In the genomic region with DNA sequence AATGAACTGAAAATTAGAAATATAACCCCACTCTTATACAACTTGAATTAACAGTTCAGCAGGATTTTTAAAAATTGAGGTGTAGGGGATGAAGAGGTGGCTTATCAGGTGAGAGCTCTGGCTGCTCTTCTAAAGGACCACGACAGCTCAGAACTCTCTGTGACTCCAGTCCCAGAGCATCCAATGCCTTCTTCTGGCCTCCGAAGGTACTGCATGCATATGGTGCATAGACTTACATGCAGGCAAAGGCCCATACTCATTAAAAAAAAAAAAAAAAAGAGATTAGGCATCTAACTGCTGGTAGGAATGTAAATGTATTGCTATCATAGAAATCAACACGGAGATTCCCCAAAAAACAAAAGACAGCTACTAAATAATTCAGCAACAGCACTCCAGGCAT, we compare ENCODE assay signal across 8 mouse cellular contexts.
A peak's percentile ranks its signal among the peaks of the same experiment; 100 is the strongest.
DNase-seq lines count a peak whose midpoint lies in the region; ATAC-seq and TF ChIP-seq lines count a peak whose summit lies in the region.

No protein-coding gene starts in this region.

- no peak overlapping the region for H3K27ac ChIP-seq in cerebellum, adult 2 months (ENCODE audit: insufficient read depth, low read length)
- H3K27ac ChIP-seq in limb, embryonic 11.5 days (replicated peaks; ENCODE audit: low read depth, low read length), result no peak overlapping the region
- H3K27ac ChIP-seq in limb, embryonic 10.5 days, result no peak overlapping the region

- no peak overlapping the region for H3K4me3 ChIP-seq in cerebellum, adult 2 months (replicated peaks; ENCODE audit: insufficient read depth, low read depth, low read length)
- no peak overlapping the region for H3K4me3 ChIP-seq in limb, embryonic 11.5 days (ENCODE audit: low read depth, low read length)
- no peak overlapping the region for H3K4me3 ChIP-seq in limb, embryonic 10.5 days

- no peaks in the 10 kb centered on the region for H3K27me3 ChIP-seq in cerebellum, adult 2 months (ENCODE audit: control insufficient read depth, insufficient read depth, low read length)
- no peaks in the 10 kb centered on the region for H3K27me3 ChIP-seq in limb, embryonic 11.5 days (ENCODE audit: control insufficient read depth, insufficient read depth, low read length)
- no peaks in the 10 kb centered on the region for H3K27me3 ChIP-seq in limb, embryonic 10.5 days (ENCODE audit: low read depth, poor library complexity, severe bottlenecking)

- no peak for DNase-seq in cerebellum, adult 2 months
- no peak for DNase-seq in cerebellum, adult 11 months
- peak; percentile 34 for DNase-seq in limb, embryonic 11.5 days (ENCODE audit: low spot score)
- no peak for DNase-seq in limb, embryonic 10.5 days (ENCODE audit: low spot score)
- DNase-seq in embryo, embryonic 9.5 days (ENCODE audit: extremely low spot score), result peak; percentile 13
- peak; percentile 51 to 52 for DNase-seq in spleen, postnatal 36 days (ENCODE audit: low spot score in 2 of 2)
- DNase-seq in left cerebral cortex, postnatal 36 days (ENCODE audit: low spot score in 2 of 2), result no peak
- no peak for DNase-seq in right cerebral cortex, adult 2 months (ENCODE audit: low spot score in 2 of 2)

- intact Hi-C loops in left cerebral cortex, postnatal 36 days (cut with DNase I), result no loop called here

- peaks cover 11% of the 10 kb centered on the region for H3K4me1 ChIP-seq in cerebellum, adult 2 months (ENCODE audit: control insufficient read depth, insufficient read depth, low read length)
- no peaks in the 10 kb centered on the region for H3K4me1 ChIP-seq in limb, embryonic 11.5 days (ENCODE audit: control insufficient read depth, insufficient read depth, low read length)
- H3K4me1 ChIP-seq in limb, embryonic 10.5 days, result 0 out of 2 replicates have a peak, but pooled peaks cover 2% of the 10 kb centered on the region

- H3K9me3 ChIP-seq in limb, embryonic 11.5 days (ENCODE audit: control insufficient read depth, low read length), result no peaks in the 10 kb centered on the region
- H3K9me3 ChIP-seq in limb, embryonic 10.5 days (replicated peaks), result no peaks in the 10 kb centered on the region

- ATAC-seq in limb, embryonic 11.5 days (ENCODE audit: insufficient number of reproducible peaks, low FRiP score, low TSS enrichment, low read depth), result no peak

- WGBS in cerebellum, adult 2 months, result 61% methylated on average over 3 of the region's 3 CpGs
- WGBS in limb, embryonic 11.5 days, result 50% methylated on average over 3 of the region's 3 CpGs
- 47% methylated on average over 3 of the region's 3 CpGs for WGBS in limb, embryonic 10.5 days

- no peak overlapping the region for H3K9ac ChIP-seq in limb, embryonic 11.5 days (ENCODE audit: low read length)

- TF ChIP-seq POLR2A in cerebellum, adult 2 months (IDR thresholded peaks at IDR 0.05; ENCODE audit: borderline replicate concordance, insufficient read depth, low read length), result no peak

- H3K4me2 ChIP-seq in limb, embryonic 11.5 days (ENCODE audit: low read depth, severe bottlenecking), result no peak overlapping the region

- H3K36me3 ChIP-seq in limb, embryonic 11.5 days (ENCODE audit: control insufficient read depth, insufficient read depth, low read length), result no peaks in the 10 kb centered on the region
- no peaks in the 10 kb centered on the region for H3K36me3 ChIP-seq in limb, embryonic 10.5 days

- 0 out of 2 replicates have a peak, but pooled peaks have one; percentile 22 for TF ChIP-seq CTCF in cerebellum, adult 2 months (IDR thresholded peaks at IDR 0.05; ENCODE audit: borderline replicate concordance, insufficient read depth, low read depth, low read length)

Comparison
In these comparisons a context has a peak if more than half of its experiments do, and no peak if none do; other contexts are left out.
1. DNase-seq: peak in limb, embryonic 11.5 days (single experiment), embryo, embryonic 9.5 days (single experiment) and spleen, postnatal 36 days (2 of 2); none in cerebellum, adult 2 months (0 of 2), cerebellum, adult 11 months (single experiment), limb, embryonic 10.5 days (single experiment), left cerebral cortex, postnatal 36 days (0 of 2) and right cerebral cortex, adult 2 months (0 of 2).